Mouse (Mus musculus) adrenal gland, adult 2 months (tissue): Measurements from ENCODE around the gene Psmd5. TPM values are rescaled to one million over a fixed set of nuclear protein-coding genes. Genes with fewer than 3 reads are reported as not detected.
"Not testable (repeated sequence)": the region's sequence is repeated elsewhere in the genome, so short reads cannot be mapped to it uniquely, and the experiment has no call there.

ENCODE experiments used
- DNase-seq: peaks from one replicate; pipeline ENCODE4 v3.0.0; 2021
- polyA plus RNA-seq: library from polyadenylated mRNA; depleted of rRNA; stranded (reverse); fragments of >200 nt; gene quantifications from 2 replicates; pipeline ENCODE4 v1.2.3, GENCODE M21; 2012
- total RNA-seq, 2 experiments: library from RNA; stranded (reverse); gene quantifications; 2 replicates each; pipeline ENCODE4 v1.2.3; 2021

Gene Psmd5
- total and polyA plus RNA-seq, 3 experiments: 6.7 to 44.3 (median 38.0) TPM

DNA sequence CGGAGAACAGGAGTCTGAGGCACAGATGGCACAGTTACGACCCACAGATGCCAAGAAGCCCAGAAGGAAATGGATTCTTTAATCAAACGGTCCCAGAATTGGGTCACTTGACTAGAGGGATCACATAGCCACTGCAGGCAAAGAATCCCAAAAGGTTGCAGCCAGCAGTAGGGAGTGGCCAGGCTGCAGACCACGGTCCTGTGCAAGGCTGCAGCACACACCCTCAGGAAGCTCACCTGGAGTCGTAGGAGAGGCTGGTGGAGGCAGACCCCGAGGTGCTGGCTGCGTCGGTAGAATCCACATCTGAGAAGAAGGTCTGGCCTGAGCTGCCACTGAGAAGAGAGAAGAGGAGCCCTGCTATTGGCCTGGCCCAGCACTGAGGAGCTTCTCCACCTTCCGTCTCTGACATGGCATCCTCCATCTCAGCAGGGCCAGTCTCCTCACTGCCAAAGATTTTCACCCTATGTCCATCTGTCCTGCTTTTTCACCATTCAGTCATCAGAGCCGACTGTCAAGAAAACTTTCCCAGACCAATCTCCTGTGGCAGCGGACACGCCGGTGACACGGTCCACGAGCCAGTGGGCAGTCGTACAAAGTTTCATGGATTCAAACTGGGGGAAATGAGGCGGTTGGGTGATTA, 22.2 kb upstream of the Psmd5 start:
- no peak for DNase-seq

DNA sequence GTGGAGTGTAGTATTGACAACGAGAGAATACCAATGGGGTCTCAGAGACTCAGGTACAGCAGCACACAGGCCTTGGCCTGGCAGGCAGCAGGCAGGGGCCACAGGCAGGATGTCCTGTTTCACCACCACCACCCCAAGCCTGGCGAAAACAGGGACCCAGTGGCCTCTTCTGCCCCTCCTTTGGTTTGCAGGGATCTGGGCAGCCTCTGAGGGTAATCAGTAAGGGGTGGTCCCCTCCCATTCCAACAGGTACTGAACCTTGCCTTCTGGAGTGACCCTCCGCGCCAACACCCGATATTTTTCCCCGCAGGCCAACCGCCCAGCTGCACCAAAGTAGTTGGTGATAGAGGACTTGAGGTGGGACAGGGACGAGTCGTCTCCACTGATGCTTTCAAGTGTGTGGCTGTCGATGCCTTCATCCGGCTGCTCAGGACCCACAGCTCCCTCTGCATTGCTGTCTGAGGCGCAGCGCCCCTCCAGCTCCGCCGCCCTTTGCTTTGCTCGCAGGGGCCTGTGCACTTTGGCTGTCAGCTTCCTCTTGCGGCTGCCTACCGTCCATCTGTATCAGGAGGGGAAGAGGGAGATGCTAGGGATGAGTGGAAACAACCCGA, 20.8 kb upstream of the Psmd5 start:
- no peak for DNase-seq

GRCm38 (mm10) chr2:34893950-34894349, 19.2 kb upstream of the Psmd5 start:
- DNase-seq: no peak

GRCm38 (mm10) chr2:34884186-34884585, 9.4 kb upstream of the Psmd5 start:
- DNase-seq: no peak

DNA sequence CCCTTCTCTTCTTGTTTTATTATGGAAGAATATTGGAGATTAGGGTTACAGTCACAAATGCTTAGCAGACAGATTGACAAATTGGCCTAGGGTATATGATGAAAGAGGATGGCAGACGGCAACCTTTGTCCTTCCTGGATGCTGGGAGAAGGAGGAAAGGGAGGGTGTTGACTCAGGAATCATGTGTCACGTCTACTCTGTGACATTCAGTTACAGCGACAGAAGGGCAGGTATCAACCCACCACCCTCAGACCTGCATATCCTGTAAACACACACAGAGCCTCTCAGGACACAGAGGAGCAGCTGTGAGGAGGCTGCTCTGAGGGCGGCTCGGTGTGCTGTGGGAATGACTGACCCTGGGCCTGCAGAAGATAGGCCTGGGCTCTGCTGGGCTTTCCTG, 8.4 kb upstream of the Psmd5 start:
- no peak for DNase-seq

- no peak for DNase-seq
These were observed 8.0 kb upstream of the Psmd5 start for GRCm38 (mm10) chr2:34882757-34883156.

GRCm38 (mm10) chr2:34880054-34880453, 5.3 kb upstream of the Psmd5 start:
- DNase-seq: no peak

GRCm38 (mm10) chr2:34874271-34874670, 497 bp downstream of the Psmd5 start, which contains the start of gene Cutal:
Gene Cutal, plus strand, starts transcription at chr2:34874396.
- DNase-seq: peak; percentile 23

- peak; percentile 96 for DNase-seq
These were observed 4.0 kb downstream of the Psmd5 start for GRCm38 (mm10) chr2:34870520-34871474.

DNA sequence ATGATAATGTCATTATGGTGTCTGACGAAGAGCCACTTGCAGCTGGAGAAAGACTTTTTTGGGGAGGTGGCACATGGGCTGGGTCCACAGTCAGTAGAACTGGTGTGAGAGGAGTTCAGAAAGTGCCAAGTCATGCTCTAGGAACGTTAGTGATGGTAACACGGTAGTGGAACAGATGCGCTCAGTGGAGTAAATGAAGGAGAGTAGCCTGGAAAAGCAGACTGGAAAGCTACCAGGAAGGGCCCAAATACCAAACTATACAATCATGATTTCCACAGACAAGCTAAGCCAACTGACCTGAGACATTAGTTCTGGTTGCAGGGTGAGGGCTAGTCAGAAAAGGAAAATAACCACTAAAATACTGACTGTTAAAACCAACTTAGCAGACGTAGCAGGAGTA, 5.1 kb downstream of the Psmd5 start:
- DNase-seq: peak; percentile 17

DNA sequence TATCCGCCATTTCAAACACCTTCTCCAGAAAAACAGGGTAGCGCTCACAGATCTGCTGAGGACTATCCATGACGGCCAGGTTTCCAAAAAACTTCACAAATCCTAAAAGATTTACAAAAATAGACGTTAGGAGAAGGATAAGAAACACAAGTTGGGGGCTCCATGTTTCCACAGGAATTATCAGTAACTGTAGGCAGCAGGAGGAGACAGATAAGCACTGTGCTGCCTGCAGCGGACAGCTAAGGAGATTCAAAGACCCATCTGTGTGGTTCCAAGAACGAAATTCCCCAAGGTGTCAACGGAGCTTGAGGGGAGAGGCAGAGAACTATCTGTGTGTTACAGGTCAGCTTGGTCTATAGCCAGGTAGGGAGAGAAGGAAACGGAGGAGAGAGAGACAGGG, 17.0 kb downstream of the Psmd5 start:
- no peak for DNase-seq

GRCm38 (mm10) chr2:34855265-34855664, 19.5 kb downstream of the Psmd5 start:
- DNase-seq: no peak

DNA sequence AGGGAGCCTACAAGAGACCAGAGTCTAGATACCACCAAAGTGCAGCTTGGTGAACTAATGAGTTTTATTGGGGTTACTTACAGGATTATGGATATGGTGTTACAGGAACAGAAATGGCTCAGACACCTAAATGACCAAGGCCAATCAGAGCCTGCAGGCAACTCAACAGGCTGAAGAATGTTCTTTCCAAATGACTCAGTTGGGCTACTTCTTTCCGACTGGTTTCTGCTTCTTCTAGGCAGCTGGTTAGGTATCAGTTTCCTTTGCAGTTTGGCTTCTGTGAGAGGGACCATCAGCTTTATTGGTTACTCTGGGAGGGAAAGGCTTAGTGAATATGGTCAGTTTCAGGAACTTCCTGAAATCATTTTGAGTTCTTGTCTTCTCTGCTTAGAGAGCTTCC, 27.1 kb downstream of the Psmd5 start:
- DNase-seq: no peak

- peak; percentile 82 for DNase-seq
These were observed 31.4 kb downstream of the Psmd5 start for GRCm38 (mm10) chr2:34843211-34843939.

DNA sequence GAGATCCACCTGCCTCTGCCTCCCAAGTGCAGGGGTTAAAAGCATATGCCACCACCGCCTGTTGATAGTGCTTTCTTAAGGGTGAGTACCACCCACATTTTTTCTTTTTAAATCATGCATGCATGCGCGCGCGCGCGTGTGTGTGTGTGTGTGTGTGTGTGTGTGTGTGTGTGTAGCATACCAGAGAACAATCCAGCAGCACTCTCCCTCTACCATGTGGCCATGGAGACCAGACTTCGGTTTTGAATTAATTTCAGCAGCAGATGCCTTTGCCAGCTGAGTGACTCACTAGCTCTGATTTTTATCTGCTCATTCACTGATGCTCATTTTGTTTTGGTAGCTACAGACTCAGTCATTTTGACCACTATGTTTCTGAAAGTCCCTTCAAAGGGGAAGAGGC, 33.1 kb downstream of the Psmd5 start:
- DNase-seq: no peak

DNA sequence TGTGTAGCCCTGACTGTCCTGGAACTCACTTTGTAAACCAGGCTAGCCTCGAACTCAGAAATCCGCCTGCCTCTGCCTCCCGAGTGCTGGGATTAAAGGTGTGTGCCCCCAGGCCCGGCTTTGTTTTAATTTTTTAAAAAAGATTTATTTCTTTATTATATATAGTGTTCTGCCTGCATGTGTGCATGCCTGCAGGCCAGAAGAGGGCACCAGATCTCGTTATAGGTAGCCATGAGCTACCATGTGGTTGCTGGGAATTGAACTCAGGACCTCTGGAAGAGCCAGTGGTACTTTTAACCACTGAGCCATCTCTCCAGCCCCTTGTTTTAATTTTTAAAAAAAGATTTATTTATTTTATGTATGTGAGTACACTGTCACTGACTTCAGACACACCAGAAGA, 34.6 kb downstream of the Psmd5 start:
- not testable (repeated sequence) for DNase-seq

DNA sequence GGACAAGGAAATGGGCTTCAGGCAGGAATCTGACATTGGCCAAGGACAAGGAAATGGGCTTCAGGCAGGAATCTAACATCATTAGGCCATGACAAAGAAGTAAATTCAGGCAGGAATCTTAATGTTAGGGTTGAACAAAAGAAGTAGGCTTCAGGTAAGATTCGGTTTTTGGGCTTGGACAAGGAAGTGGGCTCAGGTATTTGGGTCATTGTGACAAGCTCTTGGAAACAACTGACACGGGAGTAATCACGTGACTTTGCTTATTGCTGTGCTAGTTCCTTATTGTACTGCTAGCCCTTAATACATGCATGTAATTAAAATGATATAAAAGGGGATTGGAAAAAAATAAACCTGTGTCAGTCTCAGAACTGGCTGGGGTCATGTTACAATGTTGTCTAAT, 39.1 kb downstream of the Psmd5 start:
- no peak for DNase-seq

- DNase-seq: no peak
These were observed 41.1 kb downstream of the Psmd5 start for GRCm38 (mm10) chr2:34833624-34834023.

DNA sequence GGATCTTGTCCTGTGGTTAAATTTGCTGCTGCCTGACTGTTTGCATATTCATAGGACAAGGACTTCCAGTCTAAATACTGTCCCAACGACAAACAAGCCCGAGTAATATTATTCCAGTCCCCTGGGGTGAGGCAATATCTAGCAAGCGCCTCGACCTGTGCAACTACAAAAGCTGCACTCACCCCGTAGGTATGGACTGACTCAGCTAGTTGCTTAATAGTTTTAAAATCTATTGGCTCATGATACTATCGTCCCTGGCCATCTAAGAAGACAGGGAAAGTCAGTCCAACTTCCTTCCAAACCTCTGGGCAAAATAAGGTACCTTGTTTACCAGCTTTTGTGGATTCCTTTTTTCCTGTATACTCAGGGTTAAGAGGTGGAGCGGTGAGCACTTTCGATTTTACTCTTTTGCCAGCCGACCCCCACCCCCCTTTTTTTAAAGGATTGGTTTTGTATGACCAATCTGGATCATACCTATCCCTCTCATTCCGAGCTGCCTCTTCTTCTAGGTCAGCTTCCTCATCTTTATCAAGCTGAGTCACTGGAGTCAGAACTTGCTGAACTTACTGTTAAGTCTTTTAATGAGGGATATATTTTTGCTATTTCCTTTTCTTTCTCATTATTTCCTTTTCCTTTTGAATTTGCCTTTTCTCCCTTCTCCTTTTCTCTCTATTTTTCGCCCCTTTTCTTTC, 41.9 kb downstream of the Psmd5 start, which contains the start of gene Gm34653:
Gene Gm34653 (plus strand): TSS at position 242 of the 692 bp plus-strand sequence.
- not testable (repeated sequence) for DNase-seq

DNA sequence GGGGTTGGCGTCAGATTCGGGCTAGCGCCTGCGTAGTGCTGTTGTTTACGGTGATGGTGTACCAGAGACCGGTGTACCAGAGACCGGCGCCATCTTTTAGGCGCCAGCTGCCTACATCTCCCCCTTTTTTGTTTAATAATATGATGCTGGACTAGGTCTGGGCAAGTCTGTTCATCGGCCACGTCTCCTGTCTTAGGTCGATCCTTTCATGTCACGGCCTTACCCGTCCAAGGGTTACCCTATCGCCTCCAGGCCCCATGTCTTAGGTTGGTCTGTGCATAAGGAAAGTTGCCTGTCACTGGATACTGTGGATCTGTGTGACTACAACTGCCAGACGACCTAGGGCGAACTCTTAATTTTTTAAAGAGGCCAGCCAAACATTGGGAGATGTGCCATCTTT, 44.7 kb downstream of the Psmd5 start:
- not testable (repeated sequence) for DNase-seq

- peak; percentile 74 for DNase-seq
These were observed 46.7 kb downstream of the Psmd5 start for GRCm38 (mm10) chr2:34828026-34828425.
